Mouse (Mus musculus) hindbrain, embryonic 16.5 days (tissue): ENCODE results near the gene Mesd. TPM values are rescaled to one million over a fixed set of nuclear protein-coding genes. Genes with fewer than 3 reads are reported as not detected.

Experiments used
- ATAC-seq: fragments of 200-750 bp; cut with Nextera tagmentation; 2 replicates; pipeline ENCODE4 v1.8.0; 2017; ENCODE audit warnings: moderate TSS enrichment, moderate library complexity
- H3K27ac ChIP-seq: fragments of 300-500 bp; sonication (generic); 2 replicates; pipeline ENCODE4 v1.5.1; 2014; ENCODE audit warnings: low read depth, mild to moderate bottlenecking, control low read depth, low read length, moderate library complexity
- H3K27me3 ChIP-seq: fragments of 300-500 bp; sonication (generic); replicated peaks from 2 replicates; pipeline ENCODE4 v1.6.1; 2014; ENCODE audit warnings: low read length; ENCODE audit not compliant: control insufficient read depth, insufficient read depth
- H3K36me3 ChIP-seq: fragments of 300-500 bp; sonication (generic); 2 replicates; pipeline ENCODE4 v1.6.1; 2014; ENCODE audit warnings: mild to moderate bottlenecking, low read length, moderate library complexity, mixed read lengths; ENCODE audit not compliant: control insufficient read depth, insufficient read depth
- H3K4me1 ChIP-seq: fragments of 300-500 bp; sonication (generic); 2 replicates; pipeline ENCODE4 v1.6.1; 2014; ENCODE audit warnings: low read depth, low read length; ENCODE audit not compliant: control insufficient read depth, insufficient read depth
- H3K4me2 ChIP-seq: fragments of 300-500 bp; sonication (generic); 2 replicates; pipeline ENCODE4 v1.6.1; 2014; ENCODE audit warnings: mild to moderate bottlenecking, low read length, control low read depth, moderate library complexity
- H3K4me3 ChIP-seq: fragments of 300-500 bp; sonication (generic); 2 replicates; pipeline ENCODE4 v1.5.1; 2014; ENCODE audit warnings: mild to moderate bottlenecking, low read length, control low read depth, moderate library complexity
- H3K9ac ChIP-seq: fragments of 300-500 bp; sonication (generic); 2 replicates; pipeline ENCODE4 v1.6.1; 2014; ENCODE audit warnings: low read depth, mild to moderate bottlenecking, control low read depth, low read length, moderate library complexity
- H3K9me3 ChIP-seq: fragments of 300-500 bp; sonication (generic); 2 replicates; pipeline ENCODE4 v1.6.1; 2014; ENCODE audit warnings: mild to moderate bottlenecking, low read length, moderate library complexity; ENCODE audit not compliant: control insufficient read depth
- WGBS: fragments of 180-500 bp; shearing (Covaris S2); extraction: QIAGEN DNeasy Blood & Tissue Kit; methylation state at CpG from one replicate; pipeline ENCODE4 v1.1.7; 2014; 5-methylcytosine and 5-hydroxymethylcytosine counted together
- polyA plus RNA-seq: library from polyadenylated mRNA; unstranded; fragments of >200 nt; fragmentation: Nextera tagmentation; extraction: Ambion mirVana; gene quantifications from 2 replicates; pipeline ENCODE4 v1.2.1, GENCODE M21; 2015

The Mesd gene
- polyA plus RNA-seq, 1 experiment from 2014 or later, result 83.8 TPM

GRCm38 (mm10) chr7:83869839-83870543 is 14.3 kb upstream of the Mesd start:
- no peak overlapping the region for H3K27ac ChIP-seq
- H3K27me3 ChIP-seq, result no peaks in the 10 kb centered on the region
- no peak overlapping the region for H3K9ac ChIP-seq
- no peaks in the 10 kb centered on the region for H3K9me3 ChIP-seq
- H3K4me1 ChIP-seq, result no peaks in the 10 kb centered on the region
- no peaks in the 10 kb centered on the region for H3K36me3 ChIP-seq
- no peak overlapping the region for H3K4me2 ChIP-seq
- no peak overlapping the region for H3K4me3 ChIP-seq
- WGBS, result 26% methylated on average over 5 of the region's 5 CpGs
- peak; percentile 50; the same call in 1 of the 2 replicates for ATAC-seq

- H3K27me3 ChIP-seq, result no peaks in the 10 kb centered on the region
- 77% methylated on average over 3 of the region's 3 CpGs for WGBS
- H3K9ac ChIP-seq, result no peak overlapping the region
- no peaks in the 10 kb centered on the region for H3K9me3 ChIP-seq
- H3K27ac ChIP-seq, result no peak overlapping the region
- peaks cover 36% of the 10 kb centered on the region for H3K4me1 ChIP-seq
- no peak for ATAC-seq
- 0 out of 2 replicates have a peak, but pooled peaks cover 5% of the 10 kb centered on the region for H3K36me3 ChIP-seq
- no peak overlapping the region for H3K4me3 ChIP-seq
- no peak overlapping the region for H3K4me2 ChIP-seq
Observed at GRCm38 (mm10) chr7:83877088-83877487, 7.2 kb upstream of the Mesd start.

GRCm38 (mm10) chr7:83878676-83879448 is 5.4 kb upstream of the Mesd start:
- peaks cover 43% of the 10 kb centered on the region for H3K4me1 ChIP-seq
- peak overlapping the region; percentile 36; the same call in 1 of the 2 replicates for H3K27ac ChIP-seq
- H3K27me3 ChIP-seq, result no peaks in the 10 kb centered on the region
- no peak for ATAC-seq
- no peaks in the 10 kb centered on the region for H3K9me3 ChIP-seq
- H3K4me2 ChIP-seq, result peak overlapping the region; percentile 44
- 7% methylated on average over 5 of the region's 5 CpGs for WGBS
- H3K9ac ChIP-seq, result no peak overlapping the region
- H3K4me3 ChIP-seq, result no peak overlapping the region
- 0 out of 2 replicates have a peak, but pooled peaks cover 9% of the 10 kb centered on the region for H3K36me3 ChIP-seq

- Histone ChIP-seq H3K36me3 (0 out of 2 replicates have a peak, but pooled peaks cover 4% of the 10 kb centered on the region), H3K4me3 (peak overlapping the region; percentile 87), H3K4me1 (peaks cover 43% of the 10 kb centered on the region), H3K27ac (no peak overlapping the region), H3K9ac (no peak overlapping the region), H3K9me3 (no peaks in the 10 kb centered on the region), H3K4me2 (peak overlapping the region; percentile 81), H3K27me3 (no peaks in the 10 kb centered on the region)
- ATAC-seq, result no peak
- WGBS, result 91% methylated on average over 35 of the region's 35 CpGs
Observed at GRCm38 (mm10) chr7:83882150-83882632, 2.1 kb upstream of the Mesd start.

- WGBS, result 22% methylated on average over 47 of the region's 56 CpGs
- H3K4me1 ChIP-seq, result peaks cover 43% of the 10 kb centered on the region
- ATAC-seq, result peak; percentile 21
Observed at GRCm38 (mm10) chr7:83882633-83883275, 1.5 kb upstream of the Mesd start.

GRCm38 (mm10) chr7:83883276-83884020 is 818 bp upstream of the Mesd start:
- peak; percentile 70 for ATAC-seq
- Histone ChIP-seq H3K9me3 (no peaks in the 10 kb centered on the region), H3K27me3 (no peaks in the 10 kb centered on the region), H3K36me3 (0 out of 2 replicates have a peak, but pooled peaks cover 4% of the 10 kb centered on the region), H3K4me3 (peak overlapping the region; percentile 87), H3K4me1 (peaks cover 38% of the 10 kb centered on the region), H3K27ac (peak overlapping the region; percentile 93), H3K9ac (peak overlapping the region; percentile 92), H3K4me2 (peak overlapping the region; percentile 81)
- WGBS, result under 1% methylated on average over 87 of the region's 91 CpGs

More at GRCm38 (mm10) chr7:83882633-83883275, 1.5 kb upstream of the Mesd start:
- Histone ChIP-seq H3K9me3 (no peaks in the 10 kb centered on the region), H3K4me3 (peak overlapping the region; percentile 87), H3K36me3 (0 out of 2 replicates have a peak, but pooled peaks cover 4% of the 10 kb centered on the region), H3K4me2 (peak overlapping the region; percentile 81), H3K27ac (peak overlapping the region; percentile 93), H3K9ac (peak overlapping the region; percentile 92), H3K27me3 (no peaks in the 10 kb centered on the region)

GRCm38 (mm10) chr7:83884921-83885532 is 761 bp downstream of the Mesd start:
- Histone ChIP-seq H3K9ac (peak overlapping the region; percentile 92), H3K4me3 (peak overlapping the region; percentile 87), H3K4me1 (peaks cover 25% of the 10 kb centered on the region), H3K9me3 (no peaks in the 10 kb centered on the region), H3K4me2 (peak overlapping the region; percentile 81), H3K27ac (peak overlapping the region; percentile 93; the same call in 1 of the 2 replicates), H3K36me3 (0 out of 2 replicates have a peak, but pooled peaks cover 4% of the 10 kb centered on the region), H3K27me3 (no peaks in the 10 kb centered on the region)
- ATAC-seq, result no peak
- WGBS, result 35% methylated on average over 6 of the region's 6 CpGs

GRCm38 (mm10) chr7:83885835-83886234 is 1.6 kb downstream of the Mesd start:
- no peaks in the 10 kb centered on the region for H3K27me3 ChIP-seq
- WGBS, result 94% methylated on average over 4 of the region's 4 CpGs
- H3K4me1 ChIP-seq, result peaks cover 18% of the 10 kb centered on the region
- H3K4me3 ChIP-seq, result no peak overlapping the region
- H3K9me3 ChIP-seq, result no peaks in the 10 kb centered on the region
- H3K4me2 ChIP-seq, result no peak overlapping the region
- H3K27ac ChIP-seq, result no peak overlapping the region
- ATAC-seq, result no peak
- H3K36me3 ChIP-seq, result 0 out of 2 replicates have a peak, but pooled peaks cover 4% of the 10 kb centered on the region
- H3K9ac ChIP-seq, result no peak overlapping the region
